In the genomic region with DNA sequence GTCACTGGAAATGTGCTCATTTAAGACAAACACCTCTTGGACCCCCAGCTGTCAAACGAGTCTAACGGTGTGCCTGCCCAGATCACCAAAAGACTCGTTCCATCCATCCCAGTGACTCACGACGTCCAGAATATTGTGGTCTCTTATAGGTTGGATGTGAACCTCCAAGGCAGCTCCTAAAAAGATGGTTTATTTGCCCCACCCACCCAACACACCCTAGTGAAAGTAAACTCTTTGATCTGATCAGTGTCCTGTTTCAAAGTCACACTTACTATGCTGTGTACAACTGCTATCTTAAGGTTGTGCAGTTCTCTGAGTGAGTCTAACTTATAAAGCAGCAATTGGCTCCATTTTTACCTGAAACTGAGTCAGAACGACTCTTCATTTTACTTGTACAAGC, we compare ENCODE assay signal across 7 mouse cellular contexts. TPM values are rescaled to one million over a fixed set of nuclear protein-coding genes. Genes with fewer than 3 reads are reported as not detected.
DNase-seq lines count a peak whose midpoint lies in the region; ATAC-seq and TF ChIP-seq lines count a peak whose summit lies in the region.

No protein-coding gene starts in this region.

- H3K27me3 ChIP-seq in testis, adult 2 months (ENCODE audit: control insufficient read depth, insufficient read depth, low read length): no peaks in the 10 kb centered on the region
- H3K27me3 ChIP-seq in forebrain, embryonic 11.5 days (ENCODE audit: control insufficient read depth, insufficient read depth, low read length): no peaks in the 10 kb centered on the region
- H3K27me3 ChIP-seq in liver, embryonic 13.5 days: no peaks in the 10 kb centered on the region

- no peaks in the 10 kb centered on the region; the same call in 1 of the 2 replicates for H3K36me3 ChIP-seq in testis, adult 2 months (ENCODE audit: control insufficient read depth, insufficient read depth, low read length)
- H3K36me3 ChIP-seq in forebrain, embryonic 11.5 days (ENCODE audit: control insufficient read depth, insufficient read depth, low read length): peaks cover 4% of the 10 kb centered on the region; the same call in 1 of the 2 replicates
- peaks cover 29% of the 10 kb centered on the region for H3K36me3 ChIP-seq in liver, embryonic 13.5 days

- H3K9ac ChIP-seq in forebrain, embryonic 11.5 days (ENCODE audit: low read length): peak overlapping the region; percentile 83
- H3K9ac ChIP-seq in liver, embryonic 13.5 days: peak overlapping the region; percentile 82

- WGBS in forebrain, embryonic 11.5 days: 28% methylated on average over 6 of the region's 6 CpGs
- WGBS in liver, embryonic 13.5 days (ENCODE audit: insufficient replicate concordance): 16% methylated on average over 6 of the region's 6 CpGs

- peak; percentile 35 for ATAC-seq in forebrain, embryonic 11.5 days (replicated peaks; ENCODE audit: low FRiP score)
- peak; percentile 53 for ATAC-seq in liver, embryonic 13.5 days (ENCODE audit: low read depth)

- H3K9me3 ChIP-seq in forebrain, embryonic 11.5 days (ENCODE audit: control insufficient read depth, low read length): no peaks in the 10 kb centered on the region
- H3K9me3 ChIP-seq in liver, embryonic 13.5 days (replicated peaks): no peaks in the 10 kb centered on the region

- H3K27ac ChIP-seq in testis, adult 2 months (ENCODE audit: control insufficient read depth, insufficient read depth, low read depth, low read length): peak overlapping the region; percentile 63; the same call in 1 of the 2 replicates
- 0 out of 2 replicates have a peak overlapping the region, but pooled peaks have one; percentile 37 for H3K27ac ChIP-seq in forebrain, embryonic 11.5 days (ENCODE audit: low read depth, low read length)
- H3K27ac ChIP-seq in liver, embryonic 13.5 days: 0 out of 2 replicates have a peak overlapping the region, but pooled peaks have one; percentile 8

- peak overlapping the region; percentile 99 for H3K4me3 ChIP-seq in testis, adult 2 months (ENCODE audit: control insufficient read depth, low read depth, low read length)
- H3K4me3 ChIP-seq in forebrain, embryonic 11.5 days (ENCODE audit: low read depth, low read length): peak overlapping the region; percentile 71
- peak overlapping the region; percentile 86 for H3K4me3 ChIP-seq in liver, embryonic 13.5 days (replicated peaks)

- H3K4me1 ChIP-seq in testis, adult 2 months (ENCODE audit: control insufficient read depth, insufficient read depth, low read length): peaks cover 2% of the 10 kb centered on the region
- peaks cover 3% of the 10 kb centered on the region; the same call in 1 of the 2 replicates for H3K4me1 ChIP-seq in forebrain, embryonic 11.5 days (replicated peaks; ENCODE audit: control insufficient read depth, insufficient read depth, low read length)
- peaks cover 29% of the 10 kb centered on the region for H3K4me1 ChIP-seq in liver, embryonic 13.5 days (replicated peaks)

- TF ChIP-seq CTCF in testis, adult 2 months (IDR thresholded peaks at IDR 0.05; ENCODE audit: control insufficient read depth, insufficient read depth, insufficient replicate concordance, low read depth, low read length): no peak

- peak overlapping the region; percentile 48 for H3K4me2 ChIP-seq in forebrain, embryonic 11.5 days (ENCODE audit: low read depth, low read length, severe bottlenecking)
- peak overlapping the region; percentile 96 for H3K4me2 ChIP-seq in liver, embryonic 13.5 days

- DNase-seq in testis, postnatal 14 days (ENCODE audit: low spot score): no peak
- DNase-seq in forebrain, embryonic 11.5 days (ENCODE audit: low spot score): no peak
- DNase-seq in liver, embryonic 13.5 days: no peak
- no peak for DNase-seq in right cerebral cortex, postnatal 10 days (ENCODE audit: low spot score in 2 of 2)
- DNase-seq in thymus, postnatal 4 days: no peak
- no peak for DNase-seq in kidney, adult 11 months

- TF ChIP-seq POLR2A in testis, adult 2 months (IDR thresholded peaks at IDR 0.05; ENCODE audit: control insufficient read depth, low read depth, low read length): no peak

RNA-seq across cellular contexts. Expression of gene Wdr4, which starts 7.2 kb away (rescaled TPM):
- 14.7 and 15.3 TPM in 2 replicates for polyA plus RNA-seq in testis, adult 2 months (2012; rRNA removed)
- 48.9 and 49.3 TPM in 2 replicates for polyA plus RNA-seq in forebrain, embryonic 11.5 days (2014; fragmentation: Nextera tagmentation; extraction: Ambion mirVana)
- 36.9 and 39.4 TPM in 2 replicates for polyA plus RNA-seq in liver, embryonic 13.5 days (2015; fragmentation: Nextera tagmentation; extraction: Ambion mirVana)

RNA-seq across cellular contexts. Expression of gene Ndufv3, which starts 7.3 kb away (rescaled TPM):
- 59.9 and 64.9 TPM in 2 replicates for polyA plus RNA-seq in testis, adult 2 months (2012; rRNA removed)
- polyA plus RNA-seq in forebrain, embryonic 11.5 days (2014; fragmentation: Nextera tagmentation; extraction: Ambion mirVana): 225 and 246 TPM in 2 replicates
- 163 and 179 TPM in 2 replicates for polyA plus RNA-seq in liver, embryonic 13.5 days (2015; fragmentation: Nextera tagmentation; extraction: Ambion mirVana)

RNA-seq across cellular contexts. Expression of gene Pknox1, which starts 51.9 kb away (rescaled TPM):
- polyA plus RNA-seq in testis, adult 2 months (2012; rRNA removed): 53.9 and 55.7 TPM in 2 replicates
- polyA plus RNA-seq in forebrain, embryonic 11.5 days (2014; fragmentation: Nextera tagmentation; extraction: Ambion mirVana): 29.8 and 31.1 TPM in 2 replicates
- 11.1 and 12.9 TPM in 2 replicates for polyA plus RNA-seq in liver, embryonic 13.5 days (2015; fragmentation: Nextera tagmentation; extraction: Ambion mirVana)

Comparison
In these comparisons a context has a peak if more than half of its experiments do, and no peak if none do; other contexts are left out.
1. H3K27ac ChIP-seq: peak in every context shown above with its lines; median percentile 63 in testis, adult 2 months; 37 in forebrain, embryonic 11.5 days; 8 in liver, embryonic 13.5 days.